Mouse (Mus musculus): Measurements from ENCODE around the gene Cox6b2. TPM values are rescaled to one million over a fixed set of nuclear protein-coding genes. Genes with fewer than 3 reads are reported as not detected.

Cox6b2 gene
- polyA plus RNA-seq, 1 experiment from 2014 or later: 35.6 TPM

DNA sequence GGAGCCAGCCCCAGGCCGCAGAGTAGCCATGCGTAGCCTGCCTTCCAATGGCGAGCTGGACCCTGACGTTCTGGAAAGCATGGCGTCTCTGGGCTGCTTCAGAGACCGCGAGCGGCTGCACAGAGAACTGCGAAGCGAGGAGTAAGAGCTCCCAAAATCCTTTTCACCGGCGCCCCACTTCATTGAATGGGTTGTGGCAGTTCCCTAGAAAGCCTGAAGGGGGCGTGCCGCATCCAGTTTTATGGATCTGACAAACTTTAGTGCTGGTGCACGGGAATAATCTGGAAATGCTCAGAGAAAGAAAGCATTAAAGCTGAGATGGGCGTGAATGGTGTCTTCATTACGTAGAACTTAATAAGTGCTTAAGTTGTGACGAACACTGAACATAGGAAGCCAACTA is 47.8 kb downstream of the Cox6b2 start:
- Histone ChIP-seq H3K36me3 (peaks cover 40% of the 10 kb centered on the region; the same call in 1 of the 2 replicates), H3K27me3 (no peaks in the 10 kb centered on the region), H3K4me2 (no peak overlapping the region), H3K4me1 (replicated peaks) (no peaks in the 10 kb centered on the region), H3K4me3 (no peak overlapping the region), H3K9ac (no peak overlapping the region), H3K9me3 (replicated peaks) (no peaks in the 10 kb centered on the region), H3K27ac (no peak overlapping the region)
- no peak for ATAC-seq (replicated peaks; ENCODE audit: insufficient number of reproducible peaks, insufficient read depth, low FRiP score, low read depth)
- WGBS: 49% methylated on average over 18 of the region's 18 CpGs

DNA sequence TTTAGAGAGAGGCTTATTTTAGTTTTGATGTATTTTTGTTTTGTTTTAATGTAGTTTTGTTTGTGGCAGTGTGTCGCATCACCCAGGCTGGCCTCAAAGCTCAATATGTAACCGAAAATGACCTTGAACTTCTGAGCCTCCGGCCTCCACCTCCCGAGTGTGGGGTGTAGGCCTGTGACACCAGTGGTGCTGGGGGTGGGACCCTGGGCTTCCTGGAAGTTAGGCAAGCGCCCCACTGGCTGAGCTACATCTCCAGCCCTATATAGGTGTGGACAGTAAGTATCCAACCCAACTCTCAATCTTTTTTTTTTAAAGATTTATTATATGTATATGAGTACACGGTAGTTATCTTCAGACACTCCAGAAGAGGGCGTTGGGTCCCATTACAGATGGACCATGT is 49.7 kb downstream of the Cox6b2 start:
- 92% methylated on average over 7 of the region's 7 CpGs for WGBS
- no peak overlapping the region for H3K9ac ChIP-seq
- no peak for ATAC-seq (replicated peaks; ENCODE audit: insufficient number of reproducible peaks, insufficient read depth, low FRiP score, low read depth)
- no peak overlapping the region for H3K4me3 ChIP-seq
- H3K27me3 ChIP-seq: no peaks in the 10 kb centered on the region
- H3K4me1 ChIP-seq (replicated peaks): no peaks in the 10 kb centered on the region
- no peaks in the 10 kb centered on the region for H3K9me3 ChIP-seq (replicated peaks)
- no peak overlapping the region for H3K4me2 ChIP-seq
- no peak overlapping the region for H3K27ac ChIP-seq
- H3K36me3 ChIP-seq: peaks cover 31% of the 10 kb centered on the region; the same call in 1 of the 2 replicates

DNA sequence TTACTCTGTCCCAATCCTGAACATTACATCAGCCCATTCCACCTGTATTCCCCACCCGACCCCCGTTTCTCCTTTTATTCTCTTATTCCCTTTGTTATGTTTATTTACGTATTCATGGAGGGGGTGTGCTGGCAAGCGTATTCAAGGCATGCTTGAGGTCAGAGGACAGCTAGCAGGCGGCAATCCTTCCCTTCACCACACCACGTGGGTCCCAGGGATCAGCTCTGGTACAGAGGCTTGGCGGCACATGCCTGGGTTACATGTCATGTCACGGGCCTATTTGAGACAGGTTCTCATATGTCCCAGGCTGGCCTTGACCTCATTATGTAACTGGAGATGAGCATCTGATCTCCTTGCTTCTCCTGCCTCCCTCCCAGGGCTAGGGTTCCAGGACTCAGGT is 50.6 kb downstream of the Cox6b2 start:
- H3K9ac ChIP-seq: no peak overlapping the region
- no peak for ATAC-seq (replicated peaks; ENCODE audit: insufficient number of reproducible peaks, insufficient read depth, low FRiP score, low read depth)
- 69% methylated on average over 8 of the region's 8 CpGs for whole genome bisulfite sequencing
- no peaks in the 10 kb centered on the region for H3K4me1 ChIP-seq (replicated peaks)
- H3K4me3 ChIP-seq: no peak overlapping the region
- H3K27ac ChIP-seq: no peak overlapping the region
- H3K9me3 ChIP-seq (replicated peaks): no peaks in the 10 kb centered on the region
- peaks cover 26% of the 10 kb centered on the region; the same call in 1 of the 2 replicates for H3K36me3 ChIP-seq
- H3K4me2 ChIP-seq: no peak overlapping the region
- no peaks in the 10 kb centered on the region for H3K27me3 ChIP-seq

Other genes with a start within 250 kb of the Cox6b2 start
- gene Tnnt1, start 236.7 kb downstream of the Cox6b2 start, polyA plus RNA-seq (2015; fragmentation: Nextera tagmentation; extraction: Ambion mirVana): 255 and 278 TPM in 2 replicates
- 2,753 and 3,427 TPM in 2 replicates for gene Tnni3, start 228.9 kb downstream of the Cox6b2 start, polyA plus RNA-seq (2015; fragmentation: Nextera tagmentation; extraction: Ambion mirVana)
- 0.96 and 1.2 TPM in 2 replicates for gene Dnaaf3, start 220.6 kb downstream of the Cox6b2 start, polyA plus RNA-seq (2015; fragmentation: Nextera tagmentation; extraction: Ambion mirVana)
- gene Syt5, start 205.6 kb downstream of the Cox6b2 start, polyA plus RNA-seq (2015; fragmentation: Nextera tagmentation; extraction: Ambion mirVana): 1.3 and 2.0 TPM in 2 replicates
- not detected in 2 replicates for gene Ptprh, start 149.1 kb downstream of the Cox6b2 start, polyA plus RNA-seq (2015; fragmentation: Nextera tagmentation; extraction: Ambion mirVana)
- gene Tmem86b, start 121.7 kb downstream of the Cox6b2 start, polyA plus RNA-seq (2015; fragmentation: Nextera tagmentation; extraction: Ambion mirVana): 1.5 and 1.6 TPM in 2 replicates
- 6.2 and 8.2 TPM in 2 replicates for gene Ppp6r1, start 94.1 kb downstream of the Cox6b2 start, polyA plus RNA-seq (2015; fragmentation: Nextera tagmentation; extraction: Ambion mirVana)
- gene Hspbp1, start 68.0 kb downstream of the Cox6b2 start, polyA plus RNA-seq (2015; fragmentation: Nextera tagmentation; extraction: Ambion mirVana): 71.7 and 81.2 TPM in 2 replicates
- 0.79 TPM in 2 replicates for gene Brsk1, start 62.5 kb downstream of the Cox6b2 start, polyA plus RNA-seq (2015; fragmentation: Nextera tagmentation; extraction: Ambion mirVana)
- 0.11 TPM in 1 of 2 replicates, not detected in the other for gene Tmem150b, start 27.8 kb downstream of the Cox6b2 start, polyA plus RNA-seq (2015; fragmentation: Nextera tagmentation; extraction: Ambion mirVana)
- 47.8 and 59.4 TPM in 2 replicates for gene Kmt5c, start 13.0 kb downstream of the Cox6b2 start, polyA plus RNA-seq (2015; fragmentation: Nextera tagmentation; extraction: Ambion mirVana)
- gene Fam71e2, start 18.2 kb upstream of the Cox6b2 start, polyA plus RNA-seq (2015; fragmentation: Nextera tagmentation; extraction: Ambion mirVana): not detected in 2 replicates
- gene Il11, start 29.8 kb upstream of the Cox6b2 start, polyA plus RNA-seq (2015; fragmentation: Nextera tagmentation; extraction: Ambion mirVana): 0.06 TPM in 1 of 2 replicates, not detected in the other
- gene Tmem190, start 29.8 kb upstream of the Cox6b2 start, polyA plus RNA-seq (2015; fragmentation: Nextera tagmentation; extraction: Ambion mirVana): 0.25 TPM in 1 of 2 replicates, not detected in the other
- 4.2 and 5.0 TPM in 2 replicates for gene Tmem238, start 36.6 kb upstream of the Cox6b2 start, polyA plus RNA-seq (2015; fragmentation: Nextera tagmentation; extraction: Ambion mirVana)
- gene Rpl28, start 39.8 kb upstream of the Cox6b2 start, polyA plus RNA-seq (2015; fragmentation: Nextera tagmentation; extraction: Ambion mirVana): 197 and 209 TPM in 2 replicates
- 283 and 347 TPM in 2 replicates for gene Ube2s, start 59.5 kb upstream of the Cox6b2 start, polyA plus RNA-seq (2015; fragmentation: Nextera tagmentation; extraction: Ambion mirVana)
- 0.05 and 0.14 TPM in 2 replicates for gene Shisa7, start 91.6 kb upstream of the Cox6b2 start, polyA plus RNA-seq (2015; fragmentation: Nextera tagmentation; extraction: Ambion mirVana)
- 3.0 and 4.8 TPM in 2 replicates for gene Isoc2b, start 117.2 kb upstream of the Cox6b2 start, polyA plus RNA-seq (2015; fragmentation: Nextera tagmentation; extraction: Ambion mirVana)
- gene Isoc2a, start 124.1 kb upstream of the Cox6b2 start, polyA plus RNA-seq (2015; fragmentation: Nextera tagmentation; extraction: Ambion mirVana): 1.3 and 1.6 TPM in 2 replicates
- not detected in 2 replicates for gene Gm36210, start 153.4 kb upstream of the Cox6b2 start, polyA plus RNA-seq (2015; fragmentation: Nextera tagmentation; extraction: Ambion mirVana)
- gene Zfp628, start 162.1 kb upstream of the Cox6b2 start, polyA plus RNA-seq (2015; fragmentation: Nextera tagmentation; extraction: Ambion mirVana): 2.1 and 3.0 TPM in 2 replicates
- 4.2 and 5.3 TPM in 2 replicates for gene Nat14, start 168.9 kb upstream of the Cox6b2 start, polyA plus RNA-seq (2015; fragmentation: Nextera tagmentation; extraction: Ambion mirVana)
- 2.6 and 3.3 TPM in 2 replicates for gene Ssc5d, start 172.7 kb upstream of the Cox6b2 start, polyA plus RNA-seq (2015; fragmentation: Nextera tagmentation; extraction: Ambion mirVana)
- gene Sbk2, start 211.3 kb upstream of the Cox6b2 start, polyA plus RNA-seq (2015; fragmentation: Nextera tagmentation; extraction: Ambion mirVana): 4.8 and 5.3 TPM in 2 replicates
- gene Sbk3, start 218.1 kb upstream of the Cox6b2 start, polyA plus RNA-seq (2015; fragmentation: Nextera tagmentation; extraction: Ambion mirVana): 0.33 and 0.55 TPM in 2 replicates
- gene Zfp579, start 243.1 kb upstream of the Cox6b2 start, polyA plus RNA-seq (2015; fragmentation: Nextera tagmentation; extraction: Ambion mirVana): 22.5 and 26.7 TPM in 2 replicates